Mouse (Mus musculus) adrenal gland, postnatal 4 days (tissue): Measurements from ENCODE around the gene Ccin. TPM values are rescaled to one million over a fixed set of nuclear protein-coding genes. Genes with fewer than 3 reads are reported as not detected.

Experiments
- DNase-seq, 2 experiments: peaks; one replicate each; pipeline ENCODE4 v3.0.0; 2021 to 2022; ENCODE audit warnings: low spot score in 2 of 2, mixed read lengths in 2 of 2
- total RNA-seq, 2 experiments: library from RNA; stranded (reverse); gene quantifications; 2 replicates each; pipeline ENCODE4 v1.2.3; 2021

Gene Ccin
- total RNA-seq, 2 experiments from 2014 or later, result 0.20 TPM; not detected in 1

- peak; percentile 55 to 84 for DNase-seq
Observed at GRCm38 (mm10) chr4:44012376-44013367, 29.4 kb downstream of the Ccin start.

DNA sequence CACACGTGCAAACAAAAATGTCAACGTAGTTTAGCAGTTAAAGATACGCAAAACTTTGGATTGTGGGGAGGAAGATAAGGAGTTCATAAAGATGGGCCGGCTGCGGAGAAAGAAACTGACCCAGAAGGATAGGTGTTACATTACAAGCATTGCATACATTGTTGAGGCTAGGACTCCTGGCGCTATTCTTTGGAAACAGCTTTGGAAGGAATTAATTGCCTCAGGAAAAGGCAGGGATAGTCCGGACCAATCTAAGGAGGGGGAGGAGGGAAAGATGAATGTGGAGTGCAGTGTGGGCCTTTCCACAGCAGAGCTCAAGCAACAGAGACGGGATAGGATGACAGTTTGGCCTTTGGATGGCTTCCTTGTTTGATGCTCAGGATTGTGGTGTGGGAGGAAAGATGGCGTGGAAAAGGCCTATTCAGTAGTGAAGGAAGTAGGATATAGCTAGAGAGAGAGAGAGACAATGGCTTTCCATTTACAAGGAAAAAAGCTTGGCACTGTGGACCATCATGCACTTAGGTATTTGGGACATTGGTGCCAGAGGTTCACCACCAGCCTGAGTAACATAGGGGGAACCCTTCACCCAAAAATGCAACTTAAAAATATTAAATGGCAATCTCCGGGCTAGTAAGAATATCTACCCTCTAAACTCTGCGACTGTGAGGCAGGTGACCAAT is 30.2 kb downstream of the Ccin start:
- no peak for DNase-seq

DNA sequence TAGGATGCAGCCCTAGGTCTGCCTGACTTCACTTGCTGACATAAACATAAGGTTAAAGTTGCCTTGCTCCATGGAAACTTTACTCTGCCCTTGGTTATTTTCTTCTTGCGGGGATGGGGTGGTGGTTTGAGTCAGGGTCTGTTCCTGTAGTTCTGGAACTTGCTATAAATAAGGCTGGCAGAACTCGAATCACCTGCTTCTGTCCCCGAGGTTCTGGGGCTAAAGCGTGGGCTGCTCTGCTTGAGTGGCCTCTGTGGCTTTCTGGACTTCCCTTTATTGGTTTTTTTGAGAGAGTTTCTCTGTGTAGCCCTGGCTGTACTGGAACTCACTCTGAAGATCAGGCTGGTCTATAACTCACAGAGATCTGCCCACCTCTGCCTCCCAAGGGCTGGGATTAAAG is 32.8 kb downstream of the Ccin start:
- no peak for DNase-seq

DNA sequence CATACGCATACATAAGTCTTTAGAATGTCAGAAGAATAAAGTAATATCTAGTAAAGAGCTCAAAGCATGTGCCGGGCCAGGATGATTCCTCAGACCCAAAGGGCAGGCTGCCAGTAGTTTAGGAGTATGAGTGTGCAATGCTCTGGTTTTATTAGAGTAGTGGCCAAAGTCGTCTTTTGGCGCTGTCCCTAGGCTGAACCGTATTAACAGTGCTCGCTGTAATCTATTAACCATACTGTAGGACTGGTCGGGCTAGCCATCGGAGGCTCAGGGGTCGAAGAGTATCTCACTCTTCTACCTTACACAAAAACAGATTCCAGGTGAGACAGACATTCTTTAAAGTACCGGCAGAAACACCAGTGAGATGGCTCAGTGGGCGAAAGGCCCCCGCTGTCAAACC is 33.5 kb downstream of the Ccin start:
- no peak for DNase-seq

DNA sequence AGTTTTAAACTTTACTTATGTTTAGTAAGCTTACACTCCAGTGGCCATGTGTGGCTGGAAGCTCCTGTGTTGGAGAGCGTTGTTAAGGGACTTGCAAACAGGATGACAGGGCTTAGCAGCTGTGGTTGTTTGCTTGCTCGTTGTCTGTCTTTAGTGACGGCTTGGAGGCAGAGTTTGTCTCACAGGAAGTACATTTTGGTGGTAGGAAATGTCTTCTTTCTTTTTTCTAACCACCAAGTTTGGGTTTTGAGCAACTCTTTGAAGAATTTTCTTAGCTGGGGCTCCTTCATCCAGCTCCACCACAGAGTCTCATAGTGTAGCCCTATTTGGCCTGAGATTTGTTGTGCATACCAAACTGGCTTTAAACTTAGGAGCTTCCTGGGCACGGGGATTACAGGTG is 39.0 kb downstream of the Ccin start:
- DNase-seq, result no peak

DNA sequence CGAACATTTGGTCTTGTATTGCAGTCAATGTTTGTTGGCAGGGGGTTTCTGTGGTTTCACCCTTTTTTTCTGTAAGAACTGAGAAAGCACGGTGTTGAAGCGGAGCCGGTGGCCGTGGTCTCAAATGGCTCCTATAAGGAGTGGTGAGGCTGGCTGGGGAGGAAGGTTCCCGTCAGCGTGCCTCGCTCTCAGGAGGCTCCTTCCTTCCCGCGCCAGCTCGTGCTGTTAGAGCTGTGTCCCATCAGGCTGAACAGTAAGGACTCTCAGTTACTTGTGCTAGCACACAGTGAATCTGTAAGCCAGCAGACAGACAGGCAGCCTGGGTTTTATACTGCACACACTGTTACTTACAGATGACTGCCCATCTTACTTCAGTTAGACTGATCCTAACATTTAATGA is 39.5 kb downstream of the Ccin start:
- DNase-seq, result no peak

DNA sequence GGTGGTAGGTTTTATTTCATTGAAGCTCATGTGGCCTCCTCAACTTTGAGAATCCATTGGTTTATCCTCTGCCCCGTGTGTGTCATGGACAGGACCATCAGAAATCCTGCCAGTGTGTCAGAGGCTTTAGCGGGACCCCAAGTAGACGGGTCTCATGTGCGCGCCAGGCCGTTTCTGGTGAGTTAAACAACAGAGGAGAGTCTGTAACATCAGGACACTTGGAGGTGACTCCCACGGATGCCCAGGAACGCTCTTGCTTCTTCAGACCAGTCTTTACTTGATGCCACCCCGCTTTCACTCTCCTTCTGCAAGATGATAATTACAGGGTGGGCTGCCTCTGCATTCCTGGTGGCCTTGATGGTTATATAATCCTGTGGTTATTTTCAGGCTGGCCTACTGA is 40.4 kb downstream of the Ccin start:
- DNase-seq, result no peak

DNA sequence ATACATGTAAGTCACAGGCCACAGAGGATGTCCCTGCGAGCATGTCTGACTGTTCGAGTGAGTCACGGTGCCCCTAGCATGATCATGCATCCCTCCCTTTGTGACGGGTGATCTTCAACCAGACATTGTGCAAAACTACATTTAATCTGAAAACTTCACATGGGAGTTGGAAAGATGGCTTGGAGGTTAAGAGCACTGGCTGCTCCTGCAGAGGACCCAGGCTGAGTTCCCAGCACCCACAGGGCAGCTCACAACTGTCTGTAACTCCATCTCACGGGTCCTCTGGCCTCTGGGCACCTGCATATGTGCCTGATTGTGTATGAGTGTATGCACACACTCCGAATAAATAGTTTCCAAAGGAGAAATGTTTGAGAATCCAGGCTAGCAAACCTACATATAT is 41.0 kb downstream of the Ccin start:
- DNase-seq, result no peak

DNA sequence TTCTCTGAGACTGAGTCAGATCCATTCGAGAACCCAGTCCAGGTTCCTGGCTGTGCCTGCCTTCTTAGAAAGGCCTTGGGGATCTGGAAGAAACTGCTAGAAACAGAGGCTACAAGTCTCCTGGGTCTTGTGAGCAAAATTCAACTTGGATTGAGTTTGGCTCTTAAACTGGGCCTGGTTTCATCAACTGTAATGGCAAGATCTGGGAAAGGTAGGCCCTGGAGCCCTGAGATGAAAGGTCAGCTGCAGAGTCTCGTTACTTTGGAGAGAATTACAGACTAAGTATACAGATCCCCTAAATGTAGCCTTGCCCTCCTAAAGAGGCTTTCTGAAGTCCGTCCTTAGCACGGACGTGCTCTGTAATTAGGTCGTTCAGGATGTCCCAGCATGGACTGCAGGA is 42.3 kb downstream of the Ccin start:
- no peak for DNase-seq

DNA sequence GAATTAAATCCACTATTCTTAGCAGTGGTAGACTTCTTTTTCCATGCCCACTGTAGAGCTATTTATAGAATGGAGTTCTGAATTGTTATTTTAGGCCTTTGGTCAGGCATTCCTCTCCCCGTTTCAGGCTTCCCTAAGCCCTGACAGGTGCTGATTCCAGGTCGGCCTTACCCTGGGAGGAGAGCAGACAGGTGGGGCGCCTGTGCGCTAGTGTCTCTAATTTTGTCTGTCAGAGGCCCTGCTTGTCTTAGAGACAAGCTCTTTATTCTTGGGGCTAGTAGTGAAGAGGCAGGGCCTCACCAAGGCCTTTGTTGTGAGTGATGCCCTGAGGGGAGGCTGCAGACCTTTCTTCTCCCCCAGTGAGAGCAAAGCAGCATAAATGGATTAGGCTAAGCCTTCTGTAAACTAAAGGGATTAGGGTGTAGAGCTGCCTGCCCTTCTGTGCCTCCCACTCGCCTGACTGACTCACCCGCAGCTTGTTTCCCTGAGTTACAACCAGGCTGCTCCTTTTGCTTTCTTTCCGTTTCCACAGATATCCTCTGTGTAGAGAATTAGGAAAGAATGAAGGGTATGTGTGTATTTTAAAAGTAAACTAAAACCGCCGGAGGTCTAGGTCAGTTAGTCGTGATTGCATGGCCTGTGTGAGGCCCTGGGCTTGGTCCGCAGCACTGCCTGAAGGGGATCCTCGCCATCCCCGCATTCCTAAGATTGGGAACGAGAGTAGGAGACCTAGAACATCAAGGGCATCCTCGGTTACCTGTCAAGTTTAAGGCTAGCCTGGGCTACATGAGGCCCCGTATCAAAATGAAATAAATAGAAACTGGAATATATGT is 45.2 kb downstream of the Ccin start:
- no peak for DNase-seq

DNA sequence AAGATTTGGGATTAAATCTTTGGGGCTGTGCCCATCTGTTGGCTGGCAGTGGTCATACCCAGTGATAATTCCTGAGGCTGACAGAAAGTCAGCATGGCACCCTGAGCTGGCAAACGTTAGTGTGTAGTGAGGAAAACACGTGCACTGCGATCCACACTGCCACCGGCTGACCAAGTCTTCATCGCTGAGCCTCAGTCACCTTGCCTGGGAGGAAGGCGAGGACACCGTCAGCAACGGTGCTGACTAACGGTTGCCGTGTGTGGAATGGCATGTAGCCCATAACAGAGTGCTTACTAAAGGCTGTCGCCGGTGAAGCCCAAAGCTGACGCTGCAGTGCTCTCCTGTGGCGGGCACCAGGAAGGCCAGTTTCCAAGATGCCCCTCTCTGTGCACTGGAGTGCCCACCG is 46.4 kb downstream of the Ccin start:
- DNase-seq, result no peak

- DNase-seq, result no peak
Observed at GRCm38 (mm10) chr4:44031521-44031920, 48.2 kb downstream of the Ccin start.

Other genes with a start within 250 kb of the Ccin start
- gene Olfr159, start 212.5 kb upstream of the Ccin start, total RNA-seq, result not detected
- gene Olfr156, start 159.6 kb upstream of the Ccin start, total RNA-seq, result not detected
- gene Olfr157, start 143.3 kb upstream of the Ccin start, total RNA-seq, result not detected
- not detected for gene Olfr155, start 131.9 kb upstream of the Ccin start, total RNA-seq
- 10 to 100 TPM; 25.6 to 26.6 TPM for gene Reck, start 108.0 kb upstream of the Ccin start, total RNA-seq
- gene Glipr2, start 26.1 kb upstream of the Ccin start, total RNA-seq, result 10 to 100 TPM; 14.6 to 18.0 TPM
- gene Clta, start 21.0 kb downstream of the Ccin start, total RNA-seq, result 100 to 1,000 TPM; 202 to 211 TPM
- gene Gne, start 100.7 kb downstream of the Ccin start, total RNA-seq, result 10 to 100 TPM; 34.8 to 48.5 TPM